Mouse (Mus musculus) limb, embryonic 12.5 days (tissue): Measurements from ENCODE around the gene Hdac4. TPM values are rescaled to one million over a fixed set of nuclear protein-coding genes. Genes with fewer than 3 reads are reported as not detected.

ENCODE experiments used
- ATAC-seq: fragments of 200-750 bp; cut with Nextera tagmentation; 2 replicates; pipeline ENCODE4 v1.8.0; 2017; ENCODE audit warnings: low read depth, moderate TSS enrichment; ENCODE audit not compliant: insufficient number of reproducible peaks, insufficient read depth, low FRiP score, low TSS enrichment
- H3K27ac ChIP-seq: fragments of 300-500 bp; sonication (generic); 2 replicates; pipeline ENCODE4 v1.5.1; 2016; ENCODE audit warnings: mild to moderate bottlenecking, moderate library complexity
- H3K27me3 ChIP-seq: fragments of 300-500 bp; sonication (generic); 2 replicates; pipeline ENCODE4 v1.6.1; 2016; ENCODE audit warnings: mild to moderate bottlenecking, moderate library complexity
- H3K36me3 ChIP-seq: fragments of 300-500 bp; sonication (generic); 2 replicates; pipeline ENCODE4 v1.6.1; 2016; ENCODE audit warnings: mild to moderate bottlenecking, moderate library complexity
- H3K4me1 ChIP-seq: fragments of 300-500 bp; sonication (generic); replicated peaks from 2 replicates; pipeline ENCODE4 v1.6.1; 2016
- H3K4me2 ChIP-seq: fragments of 300-500 bp; sonication (generic); 2 replicates; pipeline ENCODE4 v1.6.1; 2016; ENCODE audit warnings: mild to moderate bottlenecking, moderate library complexity
- H3K4me3 ChIP-seq: fragments of 300-500 bp; sonication (generic); replicated peaks from 2 replicates; pipeline ENCODE4 v1.5.1; 2016; ENCODE audit warnings: mild to moderate bottlenecking
- H3K9ac ChIP-seq: fragments of 300-500 bp; sonication (generic); replicated peaks from 2 replicates; pipeline ENCODE4 v1.6.1; 2016; ENCODE audit warnings: mild to moderate bottlenecking, moderate library complexity
- H3K9me3 ChIP-seq: fragments of 300-500 bp; sonication (generic); 2 replicates; pipeline ENCODE4 v1.6.1; 2016; ENCODE audit warnings: mild to moderate bottlenecking, moderate library complexity
- WGBS: fragments of 180-500 bp; shearing (Covaris S2); methylation state at CpG from one replicate; pipeline ENCODE4 v1.1.7; 2016; 5-methylcytosine and 5-hydroxymethylcytosine counted together
- polyA plus RNA-seq: library from polyadenylated mRNA; unstranded; fragments of >200 nt; fragmentation: Nextera tagmentation; extraction: Ambion mirVana; gene quantifications from 2 replicates; pipeline ENCODE4 v1.2.1, GENCODE M21; 2016

Gene Hdac4
- polyA plus RNA-seq, 1 experiment from 2014 or later: 26.0 TPM

DNA sequence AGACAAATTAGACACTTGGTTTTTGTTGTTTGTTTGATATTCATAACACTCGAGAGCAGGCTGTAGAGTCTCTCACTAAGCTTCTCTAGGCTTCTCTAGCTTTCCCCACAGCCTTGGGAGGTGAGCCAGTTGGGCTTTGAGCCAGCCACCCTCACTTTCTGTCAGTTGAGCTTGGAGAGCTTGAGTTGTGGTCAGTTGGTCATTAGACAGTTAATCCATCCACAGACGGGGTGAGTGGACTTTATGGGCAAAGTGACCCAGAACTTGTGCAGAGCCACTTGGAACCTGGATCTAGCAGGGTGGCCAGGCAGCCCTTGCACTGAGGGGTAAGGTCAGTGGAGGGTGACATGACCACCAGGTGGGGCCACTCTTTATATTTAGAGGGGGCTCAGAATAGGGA is 277.9 kb downstream of the Hdac4 start:
- 60% methylated on average over 2 of the region's 2 CpGs for WGBS
- no peak for ATAC-seq
- H3K9ac ChIP-seq: no peak overlapping the region
- H3K27me3 ChIP-seq: no peaks in the 10 kb centered on the region
- H3K4me3 ChIP-seq: no peak overlapping the region
- no peaks in the 10 kb centered on the region for H3K9me3 ChIP-seq
- no peak overlapping the region for H3K27ac ChIP-seq
- H3K36me3 ChIP-seq: no peaks in the 10 kb centered on the region
- H3K4me1 ChIP-seq: peaks cover 14% of the 10 kb centered on the region
- H3K4me2 ChIP-seq: no peak overlapping the region

DNA sequence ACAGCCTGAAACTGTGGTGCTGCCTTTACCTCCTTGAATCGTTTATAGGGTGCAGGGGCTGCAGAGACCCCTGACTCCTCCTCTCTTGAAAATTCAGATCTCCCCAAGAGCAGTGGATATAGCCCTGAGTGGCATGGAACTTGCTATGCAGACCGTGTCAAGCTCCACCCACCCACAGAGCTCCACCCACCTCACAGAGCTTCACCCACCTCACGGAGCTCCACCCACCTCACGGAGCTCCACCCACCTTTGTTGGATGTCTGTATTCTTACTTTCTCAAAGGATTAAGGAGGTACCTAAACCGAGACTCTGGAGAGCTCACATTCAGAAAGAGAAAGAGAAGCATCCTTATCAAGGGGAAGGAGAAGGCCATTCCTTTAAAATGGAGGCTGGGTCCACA is 279.5 kb downstream of the Hdac4 start:
- Histone ChIP-seq H3K4me1 (peaks cover 25% of the 10 kb centered on the region), H3K27me3 (no peaks in the 10 kb centered on the region), H3K27ac (no peak overlapping the region), H3K9ac (no peak overlapping the region), H3K36me3 (no peaks in the 10 kb centered on the region), H3K4me2 (no peak overlapping the region), H3K4me3 (no peak overlapping the region), H3K9me3 (no peaks in the 10 kb centered on the region)
- 79% methylated on average over 5 of the region's 5 CpGs for WGBS
- no peak for ATAC-seq

DNA sequence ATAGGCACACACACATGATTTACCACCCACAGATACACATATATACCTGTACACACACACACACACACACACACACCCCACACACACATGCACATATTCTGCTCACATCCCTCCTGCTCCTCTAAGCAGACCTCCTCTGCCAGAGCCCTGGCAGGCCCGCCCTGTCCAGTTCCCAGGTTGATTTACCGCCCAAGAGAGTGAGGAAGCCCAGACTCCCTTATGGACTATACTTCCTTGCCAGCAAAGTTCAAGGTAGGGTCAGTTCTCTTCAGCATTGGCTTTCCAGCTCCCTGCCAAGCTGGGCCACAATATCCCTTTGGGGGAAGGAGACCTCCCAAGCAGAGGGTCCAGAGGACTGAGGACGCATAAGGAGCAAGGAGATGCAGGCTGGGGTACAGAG is 280.9 kb downstream of the Hdac4 start:
- no peaks in the 10 kb centered on the region for H3K9me3 ChIP-seq
- no peak overlapping the region for H3K4me2 ChIP-seq
- H3K27me3 ChIP-seq: no peaks in the 10 kb centered on the region
- ATAC-seq: no peak
- WGBS: 48% methylated on average over 3 of the region's 3 CpGs
- H3K9ac ChIP-seq: no peak overlapping the region
- H3K4me3 ChIP-seq: no peak overlapping the region
- H3K4me1 ChIP-seq: peaks cover 25% of the 10 kb centered on the region
- no peaks in the 10 kb centered on the region for H3K36me3 ChIP-seq
- H3K27ac ChIP-seq: no peak overlapping the region

DNA sequence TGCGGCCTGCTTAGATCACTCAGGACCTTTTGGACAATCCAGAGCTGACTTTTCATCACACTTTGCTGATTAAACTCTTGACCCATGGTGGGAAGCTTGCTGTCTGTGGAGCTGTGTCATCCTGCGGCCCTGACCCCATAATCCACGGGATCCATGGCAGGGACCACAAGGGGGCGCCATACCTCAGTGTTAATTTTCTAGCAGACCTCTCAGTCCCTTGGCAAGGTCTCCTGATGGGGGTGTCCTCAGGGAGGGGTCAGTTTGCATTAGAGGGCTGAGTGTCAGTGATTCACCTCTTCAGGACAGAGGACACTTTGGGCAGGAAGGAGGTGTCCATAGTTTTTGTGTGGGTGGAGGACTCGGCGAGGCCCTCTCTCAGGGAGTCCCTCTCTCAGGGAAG is 281.6 kb downstream of the Hdac4 start:
- ATAC-seq: no peak
- H3K36me3 ChIP-seq: no peaks in the 10 kb centered on the region
- no peak overlapping the region for H3K27ac ChIP-seq

DNA sequence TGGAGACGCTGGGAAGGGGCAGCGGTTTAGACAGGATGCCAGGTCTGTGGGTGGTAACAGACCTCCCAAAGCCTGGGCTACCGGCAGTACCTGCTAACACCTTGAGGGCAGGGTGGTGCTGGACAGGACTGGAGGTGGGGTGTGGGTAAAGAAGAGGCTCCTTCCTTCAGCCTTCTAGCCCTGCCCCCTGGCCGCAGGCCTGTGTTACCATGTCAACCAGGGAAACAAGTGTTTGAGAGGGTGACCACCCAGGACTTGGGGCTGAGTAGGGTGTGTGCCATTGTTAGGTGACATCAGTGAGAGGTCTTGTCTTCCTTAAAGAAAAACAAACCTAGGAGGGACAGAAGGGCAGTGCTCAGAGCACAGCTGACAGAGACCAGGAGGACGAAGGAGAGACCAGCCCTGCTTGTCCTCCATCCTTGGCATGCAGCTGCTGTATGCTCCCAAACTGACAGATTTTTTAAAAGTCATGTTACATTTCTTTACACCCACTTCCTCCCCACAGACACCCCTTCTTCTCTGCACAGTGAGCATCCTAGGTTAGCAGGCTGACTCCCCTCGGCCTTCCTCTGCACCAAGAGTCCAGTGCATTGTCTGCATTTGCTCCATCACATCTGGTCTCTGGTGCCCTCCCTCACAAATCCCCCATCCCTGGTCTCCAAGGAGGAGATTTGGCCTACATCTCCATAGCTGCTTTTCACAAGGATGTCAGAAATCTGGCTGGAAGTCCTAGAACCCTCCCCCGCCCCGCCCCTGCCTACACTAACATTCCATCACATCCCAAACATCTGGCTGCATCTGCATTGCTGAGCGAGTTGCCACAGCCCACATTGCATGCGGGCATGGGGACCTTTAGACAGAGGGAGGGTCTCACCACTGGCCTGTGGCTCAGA is 283.0 kb downstream of the Hdac4 start:
- no peak overlapping the region for H3K9ac ChIP-seq
- H3K9me3 ChIP-seq: no peaks in the 10 kb centered on the region
- H3K4me2 ChIP-seq: no peak overlapping the region
- no peak overlapping the region for H3K27ac ChIP-seq
- 48% methylated on average over 10 of the region's 10 CpGs for WGBS
- no peak overlapping the region for H3K4me3 ChIP-seq
- no peak for ATAC-seq
- H3K36me3 ChIP-seq: no peaks in the 10 kb centered on the region
- no peaks in the 10 kb centered on the region for H3K27me3 ChIP-seq
- H3K4me1 ChIP-seq: peaks cover 25% of the 10 kb centered on the region

More for the DNA sequence above, 281.6 kb downstream of the Hdac4 start:
- no peak overlapping the region for H3K4me2 ChIP-seq
- no peak overlapping the region for H3K9ac ChIP-seq
- no peaks in the 10 kb centered on the region for H3K27me3 ChIP-seq
- H3K9me3 ChIP-seq: no peaks in the 10 kb centered on the region
- no peak overlapping the region for H3K4me3 ChIP-seq
- WGBS: 48% methylated on average over 6 of the region's 6 CpGs
- H3K4me1 ChIP-seq: peaks cover 25% of the 10 kb centered on the region

DNA sequence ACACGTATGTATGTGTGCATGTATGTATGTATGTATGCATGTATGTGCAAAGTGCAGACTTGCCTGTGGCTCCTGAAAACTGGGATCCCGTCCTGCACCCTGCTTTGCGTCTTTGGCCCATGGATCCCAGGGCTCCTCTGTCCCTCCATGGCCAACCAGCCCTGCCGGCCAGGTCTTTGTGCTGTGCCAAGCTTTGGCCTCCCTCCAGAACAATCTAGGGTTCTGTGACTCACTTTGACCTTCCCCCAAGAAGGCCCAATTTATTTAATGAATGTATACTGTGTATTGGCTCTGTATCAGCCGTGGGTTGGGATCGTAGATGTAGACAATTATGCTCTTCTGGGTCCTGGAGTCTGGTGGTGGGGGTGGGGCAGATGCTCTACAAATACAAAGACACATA is 290.2 kb downstream of the Hdac4 start:
- Histone ChIP-seq H3K9me3 (no peaks in the 10 kb centered on the region), H3K27me3 (0 out of 2 replicates have a peak, but pooled peaks cover 3% of the 10 kb centered on the region), H3K4me3 (no peak overlapping the region), H3K4me2 (no peak overlapping the region), H3K36me3 (no peaks in the 10 kb centered on the region), H3K9ac (no peak overlapping the region), H3K27ac (no peak overlapping the region), H3K4me1 (no peaks in the 10 kb centered on the region)
- no peak for ATAC-seq
- 90% methylated on average over 6 of the region's 6 CpGs for WGBS

DNA sequence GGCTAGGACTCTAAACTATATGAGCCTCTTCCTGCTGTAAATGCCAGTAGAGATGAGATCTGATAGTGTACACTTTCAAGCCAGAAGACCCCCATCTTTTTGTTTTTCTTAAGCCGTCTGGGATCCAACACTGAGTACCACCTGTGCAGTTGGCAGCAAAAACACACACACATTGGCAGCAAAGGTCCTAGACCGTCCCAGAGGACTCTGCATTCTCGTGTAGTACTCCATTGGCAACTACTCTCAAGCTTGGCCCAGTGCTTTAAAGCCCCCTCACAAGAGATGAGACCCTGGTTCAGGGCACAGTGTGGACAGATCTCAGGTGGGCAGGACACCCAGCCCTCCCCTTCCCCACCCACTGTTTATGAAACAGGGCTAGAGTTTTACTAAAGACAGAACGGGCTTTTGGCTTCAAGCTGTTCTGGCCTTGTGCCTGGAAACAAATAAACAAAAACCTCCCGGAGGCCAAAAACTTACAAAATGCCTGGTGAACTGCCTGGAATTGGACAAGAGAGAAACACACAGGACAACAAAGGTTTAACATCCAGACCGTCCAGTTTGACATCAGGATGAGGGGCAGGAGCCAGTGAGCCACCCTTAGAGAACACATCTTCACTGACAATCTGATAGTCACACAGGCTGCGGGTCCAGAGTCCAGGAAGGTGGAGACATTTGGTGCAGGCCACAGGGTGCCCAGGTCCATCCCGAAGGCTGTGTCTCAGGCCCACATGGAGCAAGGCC is 292.1 kb downstream of the Hdac4 start:
- Histone ChIP-seq H3K27ac (no peak overlapping the region), H3K36me3 (no peaks in the 10 kb centered on the region), H3K4me3 (no peak overlapping the region), H3K9me3 (no peaks in the 10 kb centered on the region), H3K27me3 (0 out of 2 replicates have a peak, but pooled peaks cover 3% of the 10 kb centered on the region), H3K9ac (no peak overlapping the region), H3K4me2 (no peak overlapping the region), H3K4me1 (no peaks in the 10 kb centered on the region)
- 61% methylated on average over 8 of the region's 8 CpGs for WGBS
- ATAC-seq: no peak

DNA sequence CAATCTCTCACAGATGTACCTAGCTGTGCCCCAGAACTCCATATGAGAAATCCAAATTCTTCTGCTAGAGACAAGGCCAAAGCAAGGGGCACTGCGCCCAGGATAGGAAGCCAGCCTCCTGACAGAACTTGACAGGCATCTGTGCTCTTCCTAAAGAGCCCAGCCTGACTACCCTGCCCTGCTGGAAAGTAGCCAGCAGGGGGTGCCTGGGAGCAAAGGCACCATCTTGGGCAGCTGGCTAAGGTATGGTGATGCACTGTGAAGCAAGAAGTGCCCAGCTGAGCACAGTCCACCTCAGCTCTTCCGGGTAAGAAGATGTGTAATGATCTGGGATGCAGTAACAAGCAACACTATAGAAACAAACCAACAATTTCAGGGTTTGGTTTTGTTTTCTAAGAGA is 298.4 kb downstream of the Hdac4 start:
- no peak for ATAC-seq

DNA sequence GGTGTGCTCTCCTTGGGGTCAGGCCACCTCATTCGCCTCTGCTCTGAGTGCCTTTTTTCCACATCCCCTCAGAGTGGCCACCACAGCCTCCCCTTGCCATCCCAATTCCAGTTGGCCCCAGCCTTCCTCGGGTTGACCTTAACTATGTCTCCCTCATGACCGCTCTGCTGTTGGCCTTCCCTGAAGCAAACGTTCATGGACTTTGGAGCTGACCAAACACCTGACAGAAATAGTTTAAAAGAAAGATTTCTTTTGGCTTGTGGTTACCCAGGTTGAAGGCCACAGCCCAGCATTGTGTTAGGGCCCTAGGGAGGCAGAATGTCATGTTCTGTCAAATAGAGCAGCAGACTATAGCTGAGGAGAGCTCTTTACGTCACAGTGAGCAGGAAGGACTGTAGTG is 301.2 kb downstream of the Hdac4 start:
- no peak overlapping the region for H3K27ac ChIP-seq

More for the DNA sequence above, 298.4 kb downstream of the Hdac4 start:
- 91% methylated on average over 2 of the region's 2 CpGs for WGBS
- no peak overlapping the region for H3K4me2 ChIP-seq
- no peaks in the 10 kb centered on the region for H3K9me3 ChIP-seq
- no peak overlapping the region for H3K9ac ChIP-seq
- H3K4me1 ChIP-seq: no peaks in the 10 kb centered on the region
- no peak overlapping the region for H3K4me3 ChIP-seq
- H3K36me3 ChIP-seq: no peaks in the 10 kb centered on the region
- H3K27ac ChIP-seq: no peak overlapping the region
- no peaks in the 10 kb centered on the region for H3K27me3 ChIP-seq

DNA sequence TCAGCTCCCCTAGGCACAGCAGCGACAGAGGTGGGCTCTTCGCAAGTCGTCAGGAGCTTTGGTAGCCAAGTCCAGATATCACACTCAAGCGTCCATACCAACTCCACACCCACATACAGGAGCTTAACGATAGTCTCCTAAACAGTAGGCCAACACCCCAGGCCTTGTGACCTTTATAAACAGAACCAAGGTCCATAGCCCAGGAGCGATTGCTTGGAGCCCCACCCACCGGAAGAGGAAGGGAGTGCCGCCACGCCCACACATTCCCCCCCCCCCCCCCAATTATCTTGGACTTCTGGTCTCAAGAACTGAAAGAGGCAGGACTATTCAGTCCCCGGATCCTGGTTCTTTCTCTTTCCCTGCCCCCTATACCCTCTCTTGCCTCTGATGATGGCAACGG is 301.9 kb downstream of the Hdac4 start:
- no peaks in the 10 kb centered on the region for H3K27me3 ChIP-seq
- H3K36me3 ChIP-seq: no peaks in the 10 kb centered on the region
- no peak overlapping the region for H3K4me3 ChIP-seq
- ATAC-seq: no peak
- H3K9ac ChIP-seq: no peak overlapping the region
- H3K27ac ChIP-seq: no peak overlapping the region
- H3K9me3 ChIP-seq: no peaks in the 10 kb centered on the region
- no peaks in the 10 kb centered on the region for H3K4me1 ChIP-seq
- WGBS: 89% methylated on average over 11 of the region's 11 CpGs
- no peak overlapping the region for H3K4me2 ChIP-seq

More for the DNA sequence above, 301.2 kb downstream of the Hdac4 start:
- no peak overlapping the region for H3K4me3 ChIP-seq
- H3K36me3 ChIP-seq: no peaks in the 10 kb centered on the region
- no peaks in the 10 kb centered on the region for H3K27me3 ChIP-seq
- H3K9me3 ChIP-seq: no peaks in the 10 kb centered on the region
- no peak overlapping the region for H3K4me2 ChIP-seq
- no peaks in the 10 kb centered on the region for H3K4me1 ChIP-seq
- 88% methylated on average over 5 of the region's 5 CpGs for WGBS
- ATAC-seq: no peak
- H3K9ac ChIP-seq: no peak overlapping the region

DNA sequence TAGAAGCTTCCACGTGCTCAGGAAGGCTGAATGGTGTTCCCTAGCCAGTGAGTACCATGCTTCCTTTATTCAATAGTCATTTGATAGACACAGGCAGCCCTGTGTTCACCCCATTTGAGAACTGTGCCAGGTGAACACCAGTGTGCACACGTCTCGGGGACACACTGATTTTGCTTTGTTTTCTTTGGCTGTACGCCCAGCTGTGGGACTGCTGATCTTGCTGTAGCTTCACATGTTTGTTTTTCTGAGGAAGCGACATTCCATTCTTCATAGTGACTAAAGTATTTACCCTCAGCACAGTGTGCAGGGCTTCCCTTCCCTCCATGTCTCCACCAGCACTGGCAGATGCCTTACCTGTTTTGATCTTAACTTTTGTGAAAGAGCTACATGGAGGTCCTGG is 312.4 kb downstream of the Hdac4 start:
- H3K4me1 ChIP-seq: no peaks in the 10 kb centered on the region; the same call in 1 of the 2 replicates
- no peaks in the 10 kb centered on the region for H3K36me3 ChIP-seq
- no peak overlapping the region for H3K27ac ChIP-seq
- H3K9ac ChIP-seq: no peak overlapping the region
- peaks cover 3% of the 10 kb centered on the region; the same call in 1 of the 2 replicates for H3K9me3 ChIP-seq
- no peak overlapping the region for H3K4me2 ChIP-seq
- H3K4me3 ChIP-seq: no peak overlapping the region
- no peak for ATAC-seq
- 76% methylated on average over 5 of the region's 5 CpGs for WGBS
- H3K27me3 ChIP-seq: no peaks in the 10 kb centered on the region
